Mouse (Mus musculus): ENCODE results near the gene Rhbdf1. TPM values are rescaled to one million over a fixed set of nuclear protein-coding genes. Genes with fewer than 3 reads are reported as not detected.
A peak's percentile ranks its signal among the peaks of the same experiment; 100 is the strongest.

The Rhbdf1 gene
- 30.1 and 37.6 TPM in 2 replicates for total RNA-seq (2012; rRNA removed)
- total RNA-seq (2014; rRNA removed): 24.7 TPM in 2 replicates
- polyA plus RNA-seq (2012; ENCODE audit: insufficient read length, low read depth): 27.2 and 34.2 TPM in 2 replicates

DNA sequence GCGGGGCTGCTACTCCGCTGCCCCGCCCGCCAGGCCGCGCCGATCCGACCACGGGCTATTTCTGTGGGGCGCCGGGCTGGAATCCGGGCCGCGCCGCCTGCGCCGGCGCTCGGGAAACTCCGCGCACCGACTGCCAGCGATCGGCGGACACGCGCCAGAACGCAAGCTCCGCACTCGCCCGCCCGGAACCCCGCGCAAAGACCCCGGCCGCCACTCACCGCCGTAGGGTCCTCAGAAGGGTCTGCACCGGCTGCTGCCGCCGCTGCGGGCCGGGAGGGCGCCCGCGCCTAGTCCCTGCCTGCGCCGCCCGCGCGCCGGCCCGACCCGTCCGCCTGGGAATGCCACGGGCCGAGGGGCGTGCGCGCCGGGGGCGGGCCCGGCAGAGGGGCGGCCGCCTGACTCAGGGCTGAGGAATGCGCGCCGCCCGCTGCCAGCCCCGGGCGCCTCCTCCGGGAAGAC lies at the start of gene Rhbdf1:
Gene Rhbdf1 (minus strand): TSS at position 350 of the 459 bp plus-strand sequence.
- in situ Hi-C loops (cut with MboI; ENCODE audit: low pct_ligation_motif_present, low pct_unique_long_range_greater_than_20kb, low sequenced_read_pairs) (no loop called here), dilution Hi-C loops (cut with MboI; ENCODE audit: extremely low pct_ligation_motif_present, extremely low pct_unique_long_range_greater_than_20kb, low sequenced_read_pairs) (no loop called here)
- Histone ChIP-seq H3K4me2 (ENCODE audit: insufficient read depth, low read depth, poor library complexity, severe bottlenecking) (peak within 1 kb of the TSS; percentile 89), H3K4me1 (ENCODE audit: control insufficient read depth in 1 of 2, insufficient read depth in 2 of 2) (peaks cover 12 to 71% of the 10 kb centered on the region in 2 experiments), H3K9me3 (replicated peaks; ENCODE audit: low read length) (peaks cover 3% of the 10 kb centered on the region), H3K9ac (ENCODE audit: insufficient read depth, low read depth) (peak within 1 kb of the TSS; percentile 53), H3K27ac (ENCODE audit: insufficient read depth, low read depth) (peak within 1 kb of the TSS; percentile 37), H3K79me2 (replicated peaks; ENCODE audit: control insufficient read depth, extremely low read depth, insufficient read depth, poor library complexity, severe bottlenecking) (no peaks in the 10 kb centered on the region), H3K36me3 (replicated peaks in 1 of 2; ENCODE audit: control insufficient read depth in 1 of 2, insufficient read depth in 1 of 2, low read length in 1 of 2) (peaks cover 0 to 23% of the 10 kb centered on the region in 2 experiments), H3K4me3 (replicated peaks in 1 of 3; ENCODE audit: low read depth in 2 of 3, low read length in 2 of 3, poor library complexity in 1 of 3) (peak within 1 kb of the TSS; percentile 67 to 77 (median 71)), H3K27me3 (replicated peaks) (peaks cover 19% of the 10 kb centered on the region)
- DNase-seq (ENCODE audit: extremely low read depth): no peak
- no peak for TF ChIP-seq PAX5 (IDR thresholded peaks at IDR 0.05; ENCODE audit: low read length)
- TF ChIP-seq UBTF (IDR thresholded peaks at IDR 0.05; ENCODE audit: low read depth, low read length): 0 out of 2 replicates have a peak, but pooled peaks have one; percentile 77
- TF ChIP-seq MAZ (IDR thresholded peaks at IDR 0.05; ENCODE audit: low read depth, low read length): no peak
- 0 out of 2 replicates have a peak, but pooled peaks have one; percentile 13 for TF ChIP-seq ZMIZ1 (IDR thresholded peaks at IDR 0.05; ENCODE audit: low read depth, low read length)
- peak; percentile 55 for TF ChIP-seq NRF1 (IDR thresholded peaks at IDR 0.05; ENCODE audit: low read depth, low read length)
- TF ChIP-seq ZC3H11A (IDR thresholded peaks at IDR 0.05; ENCODE audit: low read depth, low read length): no peak
- TF ChIP-seq CTCF (conservative IDR thresholded peaks at IDR 0.05 in 1 of 2, IDR thresholded peaks at IDR 0.05 in 1 of 2; ENCODE audit: low read depth in 2 of 2, low read length in 2 of 2): no peak
- TF ChIP-seq CHD1 (IDR thresholded peaks at IDR 0.05; ENCODE audit: low read depth, low read length): peak; percentile 8; the same call in 1 of the 2 replicates
- TF ChIP-seq MXI1 (IDR thresholded peaks at IDR 0.05; ENCODE audit: low read depth, low read length): peak; percentile 42
- no peak for TF ChIP-seq EP300 (IDR thresholded peaks at IDR 0.05; ENCODE audit: low read length)
- no peak for TF ChIP-seq MEF2A (IDR thresholded peaks at IDR 0.05; ENCODE audit: borderline replicate concordance, low read depth, low read length)
- no peak for TF ChIP-seq JUND (conservative IDR thresholded peaks at IDR 0.05; ENCODE audit: low read depth, low read length)

DNA sequence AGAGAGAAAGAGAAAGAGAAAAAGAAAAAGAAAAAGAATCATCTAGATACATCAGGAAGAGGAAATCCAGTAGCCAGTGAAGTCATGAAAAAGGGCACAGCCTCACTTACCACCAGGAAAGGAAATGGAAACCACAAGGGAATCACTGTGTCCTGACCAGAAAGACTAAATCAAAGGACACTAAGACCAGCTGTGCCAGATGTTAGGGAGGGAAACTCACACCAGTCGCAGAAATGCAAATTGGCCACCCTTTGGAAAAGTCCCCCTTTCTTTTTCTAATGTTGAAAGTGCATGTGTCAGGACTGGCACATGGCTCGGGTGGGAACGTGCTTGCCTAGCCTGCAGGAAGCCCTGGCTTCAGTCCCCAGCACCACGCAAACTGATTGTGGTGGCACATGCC lies 49.1 kb upstream of the Rhbdf1 start:
- in situ Hi-C loops (cut with MboI; ENCODE audit: low pct_ligation_motif_present, low pct_unique_long_range_greater_than_20kb, low sequenced_read_pairs) (no loop called here), dilution Hi-C loops (cut with MboI; ENCODE audit: extremely low pct_ligation_motif_present, extremely low pct_unique_long_range_greater_than_20kb, low sequenced_read_pairs) (no loop called here)
- H3K79me2 ChIP-seq (replicated peaks; ENCODE audit: control insufficient read depth, extremely low read depth, insufficient read depth, poor library complexity, severe bottlenecking): peaks cover 4% of the 10 kb centered on the region; the same call in 1 of the 2 replicates
- H3K27me3 ChIP-seq (replicated peaks): peaks cover 2% of the 10 kb centered on the region
- H3K4me2 ChIP-seq (ENCODE audit: insufficient read depth, low read depth, poor library complexity, severe bottlenecking): no peak overlapping the region
- H3K9ac ChIP-seq (ENCODE audit: insufficient read depth, low read depth): no peak overlapping the region
- H3K36me3 ChIP-seq (replicated peaks in 1 of 2; ENCODE audit: control insufficient read depth in 1 of 2, insufficient read depth in 1 of 2, low read length in 1 of 2): no peaks in the 10 kb centered on the region
- no peak overlapping the region for H3K27ac ChIP-seq (ENCODE audit: insufficient read depth, low read depth)
- peaks cover 13 to 30% of the 10 kb centered on the region in 2 experiments for H3K4me1 ChIP-seq (ENCODE audit: control insufficient read depth in 1 of 2, insufficient read depth in 2 of 2)
- H3K4me3 ChIP-seq (replicated peaks in 1 of 3; ENCODE audit: low read depth in 2 of 3, low read length in 2 of 3, poor library complexity in 1 of 3): no peak overlapping the region
- DNase-seq (ENCODE audit: extremely low read depth): peak; percentile 86
- no peaks in the 10 kb centered on the region for H3K9me3 ChIP-seq (replicated peaks; ENCODE audit: low read length)
- TF ChIP-seq CHD2 (IDR thresholded peaks at IDR 0.05; ENCODE audit: low read length) (peak; percentile 67; the same call in 1 of the 2 replicates), MAX (IDR thresholded peaks at IDR 0.05; ENCODE audit: low read length) (peak; percentile 95), MYC (IDR thresholded peaks at IDR 0.05; ENCODE audit: low read depth, low read length) (peak; percentile 97), PAX5 (IDR thresholded peaks at IDR 0.05; ENCODE audit: low read length) (no peak), RAD21 (IDR thresholded peaks at IDR 0.05; ENCODE audit: low read depth, low read length) (no peak), USF1 (IDR thresholded peaks at IDR 0.05; ENCODE audit: low read depth, low read length) (no peak), BHLHE40 (IDR thresholded peaks at IDR 0.05; ENCODE audit: low read depth, low read length) (peak; percentile 99), SIN3A (IDR thresholded peaks at IDR 0.05; ENCODE audit: low read length) (no peak; the same call in 1 of the 2 replicates), HCFC1 (IDR thresholded peaks at IDR 0.05; ENCODE audit: low read depth, low read length) (no peak; the same call in 1 of the 2 replicates), JUN (IDR thresholded peaks at IDR 0.05; ENCODE audit: insufficient read depth, low read depth, low read length) (no peak; the same call in 1 of the 2 replicates), NELFE (IDR thresholded peaks at IDR 0.05; ENCODE audit: low read depth, low read length) (no peak), E2F4 (IDR thresholded peaks at IDR 0.05; ENCODE audit: insufficient replicate concordance, low read depth, low read length) (no peak), ZMIZ1 (IDR thresholded peaks at IDR 0.05; ENCODE audit: low read depth, low read length) (no peak), EP300 (IDR thresholded peaks at IDR 0.05; ENCODE audit: low read length) (peak; percentile 94), JUND (conservative IDR thresholded peaks at IDR 0.05; ENCODE audit: low read depth, low read length) (peak; percentile 41; the same call in 1 of the 2 replicates), TCF12 (IDR thresholded peaks at IDR 0.05; ENCODE audit: low read depth, low read length) (peak; percentile 98), POLR2AphosphoS2 (IDR thresholded peaks at IDR 0.05; ENCODE audit: low read depth, low read length) (no peak), RCOR1 (conservative IDR thresholded peaks at IDR 0.05; ENCODE audit: low read depth, low read length) (peak; percentile 86), ZKSCAN1 (IDR thresholded peaks at IDR 0.05; ENCODE audit: borderline replicate concordance, low read depth, low read length) (no peak), SMC3 (IDR thresholded peaks at IDR 0.05; ENCODE audit: low read depth, low read length) (no peak), USF2 (conservative IDR thresholded peaks at IDR 0.05; ENCODE audit: low read depth, low read length) (no peak), MXI1 (IDR thresholded peaks at IDR 0.05; ENCODE audit: low read depth, low read length) (peak; percentile 67; the same call in 1 of the 2 replicates), MAZ (IDR thresholded peaks at IDR 0.05; ENCODE audit: low read depth, low read length) (no peak), GABPA (IDR thresholded peaks at IDR 0.05; ENCODE audit: insufficient replicate concordance, low read depth, low read length) (no peak), UBTF (IDR thresholded peaks at IDR 0.05; ENCODE audit: low read depth, low read length) (no peak)

Data from CH12.LX (cell line).